Mouse (Mus musculus) adipocyte (in vitro differentiated cells): Measurements from ENCODE around the gene Ntf5.
A peak's percentile ranks its signal among the peaks of the same experiment; 100 is the strongest.
"Not testable (repeated sequence)": the region's sequence is repeated elsewhere in the genome, so short reads cannot be mapped to it uniquely, and the experiment has no call there.

Experiments used
- DNase-seq: peaks from one replicate; pipeline ENCODE4 v3.0.0-alpha.2; 2016; ENCODE audit warnings: low spot score

Gene Ntf5

GRCm38 (mm10) chr7:45462325-45462724 lies 48.8 kb downstream of the Ntf5 start:
- DNase-seq, result no peak

DNA sequence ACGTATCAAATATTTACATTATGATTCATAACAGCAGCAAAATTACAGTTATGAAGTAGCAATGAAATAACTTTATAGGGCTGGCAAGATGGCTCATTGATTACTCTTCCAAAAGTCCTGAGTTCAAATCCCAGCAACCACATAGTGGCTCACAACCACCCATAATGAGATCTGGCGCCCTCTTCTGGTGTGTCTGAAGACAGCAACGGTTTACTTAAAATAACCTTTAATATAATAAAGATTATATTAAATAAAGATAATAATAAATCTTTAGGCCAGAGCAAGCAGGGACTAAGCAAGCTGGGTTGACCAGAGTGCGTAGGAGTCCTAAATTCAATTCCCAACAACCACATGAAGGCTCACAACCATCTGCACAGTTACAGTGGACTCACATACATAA lies 49.4 kb downstream of the Ntf5 start:
- not testable (repeated sequence) for DNase-seq

DNA sequence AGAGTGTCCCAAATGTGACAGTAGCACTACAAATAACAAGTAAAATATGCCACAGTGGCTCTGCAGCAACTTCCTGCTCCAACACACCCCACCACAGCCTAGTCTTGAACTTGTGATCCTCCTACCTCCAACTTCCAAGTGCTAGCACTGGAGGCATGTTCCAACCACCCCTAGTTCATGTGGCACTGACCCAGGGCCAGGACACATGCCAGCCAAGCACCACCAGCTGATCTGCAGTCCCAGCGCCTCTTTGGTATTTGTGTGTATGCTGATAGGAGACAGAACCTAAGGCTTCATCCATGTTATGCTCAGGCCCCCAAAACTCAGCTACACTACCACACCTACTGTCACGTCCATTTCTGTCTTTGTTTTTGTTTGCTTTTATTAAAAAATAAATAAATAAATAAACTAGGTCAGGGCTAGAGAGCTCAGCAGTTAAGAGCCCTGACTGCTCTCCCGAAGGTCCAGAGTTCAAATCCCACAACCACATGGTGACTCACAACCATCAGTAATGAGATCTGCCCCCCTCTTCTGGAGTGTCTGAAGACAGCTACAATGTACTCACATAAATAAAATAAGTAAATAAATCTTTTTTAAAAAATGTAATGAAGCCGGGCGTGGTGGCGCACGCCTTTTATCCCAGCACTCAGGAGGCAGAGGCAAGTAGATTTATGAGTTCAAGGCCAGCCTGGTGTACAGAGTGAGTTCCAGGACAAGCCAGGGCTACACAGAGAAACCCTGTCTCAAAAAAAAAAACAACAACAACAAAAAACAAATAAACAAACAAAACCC lies 50.7 kb downstream of the Ntf5 start:
- DNase-seq, result no peak

- no peak for DNase-seq
Measured at GRCm38 (mm10) chr7:45465112-45465511, 51.6 kb downstream of the Ntf5 start.

DNA sequence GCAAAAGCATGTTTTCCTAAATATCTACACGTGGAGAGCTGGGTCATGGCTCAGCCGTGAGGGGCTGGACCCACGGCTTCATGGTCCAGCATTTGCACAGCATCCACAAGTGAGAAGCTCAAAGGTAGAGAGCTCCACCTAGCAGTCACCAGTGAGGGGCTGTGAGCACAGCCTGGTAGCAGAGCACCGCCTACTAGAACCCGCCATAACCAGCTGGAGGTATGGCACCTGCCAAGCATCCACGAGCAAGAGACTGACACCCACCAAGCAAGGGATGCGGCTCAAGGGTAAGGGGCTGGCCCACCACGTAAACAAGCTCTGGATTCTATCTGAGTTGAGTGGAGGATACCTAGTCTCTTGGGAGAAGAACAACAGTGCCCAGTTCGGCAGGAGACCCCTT lies 52.1 kb downstream of the Ntf5 start:
- no peak for DNase-seq

GRCm38 (mm10) chr7:45466283-45467089 lies 53.0 kb downstream of the Ntf5 start, which contains the start of gene Bax:
Gene Bax (minus strand): TSS chr7:45466898.
- peak; percentile 91 for DNase-seq
